In the genomic region with DNA sequence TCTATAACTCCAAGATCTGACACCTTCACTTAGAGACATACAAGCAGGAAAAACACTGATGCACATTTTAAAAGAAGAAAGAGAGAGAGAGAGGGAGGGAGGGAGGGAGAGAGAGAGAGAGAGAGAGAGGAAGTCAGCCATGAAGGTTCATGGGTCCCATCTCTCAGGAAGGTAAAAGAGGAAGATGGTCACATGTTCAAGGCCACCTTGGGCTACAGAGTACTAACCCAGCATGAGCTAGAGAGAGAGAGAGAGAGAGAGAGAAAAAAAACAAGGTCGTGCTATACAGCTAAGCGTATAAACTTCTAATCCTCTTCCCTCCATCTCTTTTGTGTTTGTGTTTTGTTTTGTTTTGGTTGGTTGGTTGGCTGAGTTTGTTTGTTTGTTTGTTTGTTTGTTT, we compare ENCODE assay signal across 31 mouse cellular contexts. TPM values are rescaled to one million over a fixed set of nuclear protein-coding genes. Genes with fewer than 3 reads are reported as not detected.
DNase-seq lines count a peak whose midpoint lies in the region; ATAC-seq and TF ChIP-seq lines count a peak whose summit lies in the region.
"Had no signal": no experiment of that assay in that cellular context is flagged by ENCODE, and none has a peak within 500 bp of the region (broad histone marks: within the 10 kb centered on the region; RNA-seq: fewer than 3 reads in every experiment).

No protein-coding gene starts in this region.

- H3K79me2 ChIP-seq in MEL (ENCODE audit: control insufficient read depth, insufficient read depth, low read length, poor library complexity), result no peaks in the 10 kb centered on the region

- peaks cover 0 to 19% of the 10 kb centered on the region in 2 experiments; a peak in 2 of 4 replicates for H3K36me3 ChIP-seq in MEL (ENCODE audit: control insufficient read depth in 1 of 2, insufficient read depth in 2 of 2, low read length in 2 of 2)
- no peaks in the 10 kb centered on the region for H3K36me3 ChIP-seq in splenic B cell, adult 2 months (ENCODE audit: control insufficient read depth, insufficient read depth, low read length, poor library complexity, severe bottlenecking)
- H3K36me3 ChIP-seq in hindbrain, embryonic 13.5 days, result no peaks in the 10 kb centered on the region
- H3K36me3 ChIP-seq: embryonic facial prominence, embryonic 13.5 days; embryonic facial prominence, embryonic 15.5 days; forebrain, embryonic 10.5 days; forebrain, embryonic 12.5 days; G1E had no signal

- H3K4me3 ChIP-seq in MEL (ENCODE audit: control insufficient read depth in 1 of 2, insufficient read depth in 1 of 2, low read depth in 2 of 2, low read length in 2 of 2), result no peak overlapping the region
- no peak overlapping the region for H3K4me3 ChIP-seq in hindbrain, embryonic 13.5 days
- H3K4me3 ChIP-seq: embryonic facial prominence, embryonic 13.5 days; embryonic facial prominence, embryonic 15.5 days; erythroblast, embryonic 14.5 days; forebrain, embryonic 10.5 days; forebrain, embryonic 12.5 days had no signal

- TF ChIP-seq CTCF in MEL (IDR thresholded peaks at IDR 0.05 in 2 of 3, conservative IDR thresholded peaks at IDR 0.05 in 1 of 3; ENCODE audit: control insufficient read depth in 1 of 3, insufficient read depth in 1 of 3, low read depth in 2 of 3, low read length in 3 of 3, poor library complexity in 1 of 3, severe bottlenecking in 1 of 3), result no peak

- TF ChIP-seq POLR2A in MEL (IDR thresholded peaks at IDR 0.05; ENCODE audit: control insufficient read depth in 1 of 2, insufficient read depth in 1 of 2, low read depth in 1 of 2, low read length in 2 of 2, poor library complexity in 1 of 2), result no peak

- TF ChIP-seq EP300 in MEL (IDR thresholded peaks at IDR 0.05; ENCODE audit: low read depth in 1 of 2, low read length in 2 of 2), result no peak; a peak in 1 of 4 replicates

- H3K27ac ChIP-seq in MEL (ENCODE audit: control insufficient read depth, low read depth, low read length), result no peak overlapping the region
- no peak overlapping the region for H3K27ac ChIP-seq in hindbrain, embryonic 13.5 days
- H3K27ac ChIP-seq: embryonic facial prominence, embryonic 13.5 days; embryonic facial prominence, embryonic 15.5 days; forebrain, embryonic 10.5 days; forebrain, embryonic 12.5 days had no signal

- DNase-seq in 416B (ENCODE audit: low read depth) (peak; percentile 42), MEL (ENCODE audit: low read depth, low spot score) (peak; percentile 65), liver (no peak)
- DNase-seq in splenic B cell, adult 2 months (ENCODE audit: low read depth, low spot score), result peak; percentile 42
- DNase-seq: adrenal gland, adult 8-10 months; adrenal gland, postnatal 25 days; cerebellum, adult 11 months; cerebellum, adult 18-20 months; cerebellum, adult 8-10 months; cerebellum, adult 9-11 months; cerebellum, postnatal 14 days; cerebellum, postnatal 36 days; embryo, embryonic 11 days had no signal

- WGBS in hindbrain, embryonic 13.5 days, result 93% methylated on average over 2 of the region's 2 CpGs

- ATAC-seq in hindbrain, embryonic 13.5 days (ENCODE audit: low FRiP score), result no peak
- ATAC-seq: activated CD4-positive, CD25-positive, alpha-beta regulatory T cell, adult 4 months; forebrain, embryonic 14.5 days; forebrain, embryonic 16.5 days; Patski had no signal

- no peak overlapping the region for H3K4me2 ChIP-seq in hindbrain, embryonic 13.5 days
- H3K4me2 ChIP-seq: embryonic facial prominence, embryonic 13.5 days; embryonic facial prominence, embryonic 15.5 days; forebrain, embryonic 12.5 days had no signal

- H3K27me3 ChIP-seq in MEL (ENCODE audit: control insufficient read depth in 1 of 2, insufficient read depth in 2 of 2, low read length in 2 of 2), result no peaks in the 10 kb centered on the region
- H3K27me3 ChIP-seq in splenic B cell, adult 2 months (ENCODE audit: control insufficient read depth, insufficient read depth, low read length, poor library complexity, severe bottlenecking), result no peaks in the 10 kb centered on the region
- no peaks in the 10 kb centered on the region for H3K27me3 ChIP-seq in hindbrain, embryonic 13.5 days
- H3K27me3 ChIP-seq: embryonic facial prominence, embryonic 13.5 days; embryonic facial prominence, embryonic 15.5 days; Patski had no signal

- peaks cover 2 to 24% of the 10 kb centered on the region in 2 experiments; a peak in 3 of 4 replicates for H3K4me1 ChIP-seq in MEL (ENCODE audit: control insufficient read depth in 1 of 2, insufficient read depth in 2 of 2, low read length in 2 of 2)
- H3K4me1 ChIP-seq in hindbrain, embryonic 13.5 days (replicated peaks), result no peaks in the 10 kb centered on the region

- TF ChIP-seq RAD21 in MEL (IDR thresholded peaks at IDR 0.05; ENCODE audit: low read depth, low read length), result no peak

- H3K9me3 ChIP-seq in MEL (replicated peaks; ENCODE audit: insufficient read depth, low read length), result no peaks in the 10 kb centered on the region
- H3K9me3 ChIP-seq in hindbrain, embryonic 13.5 days, result no peaks in the 10 kb centered on the region
- H3K9me3 ChIP-seq: embryonic facial prominence, embryonic 13.5 days; embryonic facial prominence, embryonic 15.5 days; forebrain, embryonic 10.5 days; forebrain, embryonic 12.5 days; G1E had no signal

- no peak overlapping the region for H3K9ac ChIP-seq in MEL (ENCODE audit: control insufficient read depth, low read depth, low read length, poor library complexity, severe bottlenecking)
- no peak overlapping the region for H3K9ac ChIP-seq in hindbrain, embryonic 13.5 days
- H3K9ac ChIP-seq: embryonic facial prominence, embryonic 13.5 days; embryonic facial prominence, embryonic 15.5 days; forebrain, embryonic 12.5 days had no signal

TF ChIP-seq in MEL, 35 proteins besides CTCF, POLR2A, EP300 and RAD21:
- TF ChIP-seq USF2 (IDR thresholded peaks at IDR 0.05; ENCODE audit: borderline replicate concordance in 1 of 2, insufficient read depth in 1 of 2, low read depth in 1 of 2, low read length in 2 of 2), result peak in 1 of 2 experiments; percentile 30; a peak in 1 of 4 replicates
- TF ChIP-seq MAZ (IDR thresholded peaks at IDR 0.05; ENCODE audit: low read depth, low read length), result 0 out of 2 replicates have a peak, but pooled peaks have one; percentile 35
- no peak for TF ChIP-seq GATA1 (IDR thresholded peaks at IDR 0.05; ENCODE audit: low read depth, low read length)
- TF ChIP-seq MAX (IDR thresholded peaks at IDR 0.05; ENCODE audit: low read length), result peak; percentile 60
- TF ChIP-seq BHLHE40 (IDR thresholded peaks at IDR 0.05; ENCODE audit: borderline replicate concordance, low read depth, low read length), result no peak
- no peak for TF ChIP-seq ETS1 (IDR thresholded peaks at IDR 0.05; ENCODE audit: low read depth, low read length)
- no peak for TF ChIP-seq CHD2 (IDR thresholded peaks at IDR 0.05; ENCODE audit: low read length)
- TF ChIP-seq ZNF384 (IDR thresholded peaks at IDR 0.05; ENCODE audit: low read depth, low read length), result peak; percentile 44; the same call in 1 of the 2 replicates
- no peak for TF ChIP-seq POLR2AphosphoS2 (IDR thresholded peaks at IDR 0.05; ENCODE audit: low read length)
- no peak for TF ChIP-seq TAL1 (IDR thresholded peaks at IDR 0.05; ENCODE audit: low read length)
- no peak for TF ChIP-seq MYB (IDR thresholded peaks at IDR 0.05; ENCODE audit: low read depth, low read length)
- TF ChIP-seq UBTF (IDR thresholded peaks at IDR 0.05; ENCODE audit: borderline replicate concordance, insufficient read depth, low read depth, low read length), result no peak
- TF ChIP-seq JUND (IDR thresholded peaks at IDR 0.05; ENCODE audit: low read depth, low read length), result peak; percentile 76
- no peak for TF ChIP-seq NRF1 (IDR thresholded peaks at IDR 0.05; ENCODE audit: insufficient read depth, low read depth, low read length, poor library complexity, severe bottlenecking)
- TF ChIP-seq MAFK (IDR thresholded peaks at IDR 0.05; ENCODE audit: borderline replicate concordance, low read depth, low read length), result no peak
- peak; percentile 86 for TF ChIP-seq USF1 (IDR thresholded peaks at IDR 0.05; ENCODE audit: low read depth, low read length)
- peak; percentile 38; the same call in 1 of the 2 replicates for TF ChIP-seq MYC (IDR thresholded peaks at IDR 0.05; ENCODE audit: low read depth, low read length)
- no peak for TF ChIP-seq MXI1 (IDR thresholded peaks at IDR 0.05; ENCODE audit: low read depth, low read length)

RNA-seq across cellular contexts. Expression of a gene that starts 10.7 kb away (rescaled TPM):
- total RNA-seq in MEL (2012; rRNA removed), result not detected in 2 replicates
- under 1 TPM in 1 of 2 experiments, not detected in 1; 0.74 TPM for polyA plus RNA-seq in MEL (2012; ENCODE audit: insufficient read depth in 1 of 2, insufficient read length in 2 of 2, low read depth in 1 of 2, low replicate concordance in 2 of 2, missing spikeins in 1 of 2)
- polyA plus RNA-seq in hindbrain, embryonic 13.5 days (2015; fragmentation: Nextera tagmentation; extraction: Ambion mirVana), result 0.43 and 0.70 TPM in 2 replicates
- total RNA-seq: adrenal gland, adult 18-20 months; adrenal gland, adult 8-10 months; adrenal gland, postnatal 25 days; adrenal gland, postnatal 4 days; common myeloid progenitor, adult 5-6 weeks; G1E had no signal
- polyA plus RNA-seq: brain, embryonic 14.5 days; C2C12; embryonic facial prominence, embryonic 11.5 days; embryonic facial prominence, embryonic 15.5 days; erythroblast, embryonic 14.5 days; forebrain, embryonic 10.5 days; forebrain, embryonic 12.5 days; forebrain, embryonic 14.5 days; frontal cortex, adult 2 months; G1E; Patski had no signal

RNA-seq across cellular contexts. Expression of a gene that starts 25.2 kb away (rescaled TPM):
- not detected in 2 replicates for total RNA-seq in MEL (2012; rRNA removed)
- not detected for polyA plus RNA-seq in MEL (2012; ENCODE audit: insufficient read depth in 1 of 2, insufficient read length in 2 of 2, low read depth in 1 of 2, low replicate concordance in 2 of 2, missing spikeins in 1 of 2)
- polyA plus RNA-seq in hindbrain, embryonic 13.5 days (2015; fragmentation: Nextera tagmentation; extraction: Ambion mirVana), result 5.9 and 8.6 TPM in 2 replicates
- polyA plus RNA-seq: erythroblast, embryonic 14.5 days had no signal

RNA-seq across cellular contexts. Expression of a gene that starts 50.8 kb away (rescaled TPM):
- 47.3 and 52.3 TPM in 2 replicates for total RNA-seq in MEL (2012; rRNA removed)
- polyA plus RNA-seq in MEL (2012; ENCODE audit: insufficient read depth in 1 of 2, insufficient read length in 2 of 2, low read depth in 1 of 2, low replicate concordance in 2 of 2, missing spikeins in 1 of 2), result 10 to 100 TPM; 54.7 to 90.5 TPM
- polyA plus RNA-seq in hindbrain, embryonic 13.5 days (2015; fragmentation: Nextera tagmentation; extraction: Ambion mirVana), result 163 and 167 TPM in 2 replicates

RNA-seq across cellular contexts. Expression of a gene that starts 56.8 kb away (rescaled TPM):
- 37.1 and 39.4 TPM in 2 replicates for total RNA-seq in MEL (2012; rRNA removed)
- 10 to 100 TPM in 1 of 2 experiments, not detected in 1; 60.0 TPM for polyA plus RNA-seq in MEL (2012; ENCODE audit: insufficient read depth in 1 of 2, insufficient read length in 2 of 2, low read depth in 1 of 2, low replicate concordance in 2 of 2, missing spikeins in 1 of 2)
- polyA plus RNA-seq in hindbrain, embryonic 13.5 days (2015; fragmentation: Nextera tagmentation; extraction: Ambion mirVana), result 10.6 and 12.9 TPM in 2 replicates

RNA-seq across cellular contexts. Expression of a gene that starts 59.8 kb away (rescaled TPM):
- total RNA-seq in MEL (2012; rRNA removed), result 2.4 and 3.4 TPM in 2 replicates
- polyA plus RNA-seq in MEL (2012; ENCODE audit: insufficient read depth in 1 of 2, insufficient read length in 2 of 2, low read depth in 1 of 2, low replicate concordance in 2 of 2, missing spikeins in 1 of 2), result 1 to 10 TPM in 1 of 2 experiments, not detected in 1; 7.5 TPM
- 32.3 and 36.0 TPM in 2 replicates for polyA plus RNA-seq in hindbrain, embryonic 13.5 days (2015; fragmentation: Nextera tagmentation; extraction: Ambion mirVana)
